Mouse (Mus musculus): ENCODE data around the gene Trpt1.

DNA sequence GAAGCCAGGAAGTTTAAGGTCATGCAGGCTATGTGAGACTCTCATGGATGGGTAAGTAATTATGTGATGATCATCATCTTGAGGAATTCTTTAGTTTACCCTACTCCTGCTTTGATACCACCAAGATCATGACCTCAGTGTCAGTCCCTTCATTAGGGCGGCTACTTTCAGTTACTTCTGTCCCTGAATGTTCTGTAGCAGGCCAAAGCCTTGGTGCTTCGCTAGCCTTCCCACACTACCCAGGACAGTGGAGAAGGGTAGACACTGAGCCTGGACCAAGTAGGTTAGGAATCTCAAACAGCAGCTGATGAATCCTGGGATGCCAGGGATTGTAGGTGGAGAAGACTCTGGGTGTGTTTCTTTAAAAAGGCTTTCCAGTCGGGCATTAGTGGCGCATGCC, 14.5 kb upstream of the Trpt1 start:
- TF ChIP-seq CTCF (IDR thresholded peaks at IDR 0.05; ENCODE audit: extremely low read depth, insufficient read depth, low read length) (no peak), POLR2A (IDR thresholded peaks at IDR 0.05; ENCODE audit: extremely low read depth, insufficient read depth, low read length) (no peak)
